Mouse (Mus musculus) MEL (cell line): ENCODE results near the gene Hist1h3a. TPM values are rescaled to one million over a fixed set of nuclear protein-coding genes. Genes with fewer than 3 reads are reported as not detected.
"Not testable (repeated sequence)": the region's sequence is repeated elsewhere in the genome, so short reads cannot be mapped to it uniquely, and the experiment has no call there.

ENCODE experiments used
- DNase-seq: peaks from one replicate; pipeline ENCODE4 v3.0.0; 2011; ENCODE audit warnings: low read depth, low spot score
- H3K27ac ChIP-seq: 2 replicates; pipeline ENCODE4 v1.5.1; 2012; ENCODE audit warnings: low read depth, mild to moderate bottlenecking, control low read depth, low read length, moderate library complexity; ENCODE audit not compliant: control insufficient read depth
- H3K27me3 ChIP-seq, 2 experiments: fragments of 150-350 bp in 1 of 2; sonication (generic) in 1 of 2; 2 replicates each; pipeline ENCODE4 v1.6.1; 2012; ENCODE audit warnings: low read length in 2 of 2, mild to moderate bottlenecking in 2 of 2, improper control_type of control experiment in 1 of 2, moderate library complexity in 1 of 2; ENCODE audit not compliant: insufficient read depth in 2 of 2, control insufficient read depth in 1 of 2
- H3K36me3 ChIP-seq, 2 experiments: 2 replicates each; pipeline ENCODE4 v1.6.1; 2012 to 2014; ENCODE audit warnings: low read length in 2 of 2, improper control_type of control experiment in 1 of 2, inconsistent platforms in 1 of 2, mild to moderate bottlenecking in 1 of 2; ENCODE audit not compliant: insufficient read depth in 2 of 2, control insufficient read depth in 1 of 2
- H3K4me1 ChIP-seq, 2 experiments: fragments of 150-350 bp in 1 of 2; sonication (generic) in 1 of 2; 2 replicates each; pipeline ENCODE4 v1.6.1; 2012; ENCODE audit warnings: low read length in 2 of 2, improper control_type of control experiment in 1 of 2, mild to moderate bottlenecking in 1 of 2; ENCODE audit not compliant: insufficient read depth in 2 of 2, control insufficient read depth in 1 of 2
- H3K4me3 ChIP-seq, 2 experiments: fragments of 150-350 bp in 1 of 2; sonication (generic) in 1 of 2; 2 replicates each; pipeline ENCODE4 v1.5.1; 2012; ENCODE audit warnings: low read depth in 2 of 2, low read length in 2 of 2, mild to moderate bottlenecking in 2 of 2, moderate library complexity in 2 of 2, control low read depth in 1 of 2, improper control_type of control experiment in 1 of 2; ENCODE audit not compliant: control insufficient read depth in 1 of 2, insufficient read depth in 1 of 2
- H3K79me2 ChIP-seq: 2 replicates; pipeline ENCODE4 v1.6.1; 2012; ENCODE audit warnings: mild to moderate bottlenecking, low read length, moderate library complexity; ENCODE audit not compliant: control insufficient read depth, poor library complexity, insufficient read depth
- H3K9ac ChIP-seq: 2 replicates; pipeline ENCODE4 v1.6.1; 2012; ENCODE audit warnings: low read depth, mild to moderate bottlenecking, control low read depth, low read length, moderate library complexity; ENCODE audit not compliant: control insufficient read depth, poor library complexity, severe bottlenecking
- H3K9me3 ChIP-seq: fragments of 150-350 bp; sonication (generic); replicated peaks from 2 replicates; pipeline ENCODE4 v1.6.1; 2012; ENCODE audit warnings: mild to moderate bottlenecking, low read length, improper control_type of control experiment, moderate library complexity; ENCODE audit not compliant: insufficient read depth
- BHLHE40 ChIP-seq: IDR thresholded peaks from 2 replicates; pipeline ENCODE4 v1.6.1; 2012; ENCODE audit warnings: low read depth, mild to moderate bottlenecking, inconsistent platforms, low read length, improper control_type of control experiment, borderline replicate concordance
- CTCF ChIP-seq, 3 experiments: IDR thresholded peaks in 2 of 3; conservative IDR thresholded peaks in 1 of 3; 2 replicates each; pipeline ENCODE4 v1.5.1; 2011 to 2012; ENCODE audit warnings: low read length in 3 of 3, low read depth in 2 of 3, mild to moderate bottlenecking in 2 of 3, improper control_type of control experiment in 1 of 3, inconsistent platforms in 1 of 3, mixed read lengths in 1 of 3, moderate library complexity in 1 of 3; ENCODE audit not compliant: control insufficient read depth in 1 of 3, insufficient read depth in 1 of 3, poor library complexity in 1 of 3, severe bottlenecking in 1 of 3
- ELF1 ChIP-seq: IDR thresholded peaks from 2 replicates; pipeline ENCODE4 v1.6.1; 2014; ENCODE audit warnings: low read depth, mild to moderate bottlenecking, inconsistent platforms, low read length, improper control_type of control experiment, moderate library complexity
- ETS1 ChIP-seq: IDR thresholded peaks from 2 replicates; pipeline ENCODE4 v1.6.1; 2012; ENCODE audit warnings: low read depth, mild to moderate bottlenecking, inconsistent platforms, low read length, improper control_type of control experiment, moderate library complexity
- HCFC1 ChIP-seq: IDR thresholded peaks from 2 replicates; pipeline ENCODE4 v1.6.1; 2012; ENCODE audit warnings: low read depth, mild to moderate bottlenecking, inconsistent platforms, low read length, improper control_type of control experiment, moderate library complexity
- MAX ChIP-seq: IDR thresholded peaks from 2 replicates; pipeline ENCODE4 v1.6.1; 2011; ENCODE audit warnings: low read length, improper control_type of control experiment
- POLR2A ChIP-seq, 2 experiments: IDR thresholded peaks; 2 replicates each; pipeline ENCODE4 v1.6.1; 2011 to 2012; ENCODE audit warnings: low read length in 2 of 2, mild to moderate bottlenecking in 2 of 2, control low read depth in 1 of 2, improper control_type of control experiment in 1 of 2, low read depth in 1 of 2, moderate library complexity in 1 of 2; ENCODE audit not compliant: control insufficient read depth in 1 of 2, insufficient read depth in 1 of 2, poor library complexity in 1 of 2
- POLR2AphosphoS5 ChIP-seq: IDR thresholded peaks from 2 replicates; pipeline ENCODE4 v1.6.1; 2012; ENCODE audit warnings: low read depth, borderline replicate concordance, mild to moderate bottlenecking, inconsistent platforms, low read length, moderate library complexity, mixed read lengths
- TAL1 ChIP-seq: IDR thresholded peaks from 2 replicates; pipeline ENCODE4 v1.6.1; 2012; ENCODE audit warnings: mild to moderate bottlenecking, inconsistent platforms, low read length, moderate library complexity, mixed read lengths
- TBP ChIP-seq: IDR thresholded peaks from 2 replicates; pipeline ENCODE4 v1.8.0; 2011; ENCODE audit warnings: low read depth, low read length, improper control_type of control experiment
- UBTF ChIP-seq: IDR thresholded peaks from 2 replicates; pipeline ENCODE4 v1.6.1; 2012; ENCODE audit warnings: low read depth, mild to moderate bottlenecking, inconsistent platforms, low read length, improper control_type of control experiment, moderate library complexity, borderline replicate concordance; ENCODE audit not compliant: insufficient read depth
- USF1 ChIP-seq: IDR thresholded peaks from 2 replicates; pipeline ENCODE4 v1.6.1; 2014; ENCODE audit warnings: low read depth, mild to moderate bottlenecking, inconsistent platforms, low read length, improper control_type of control experiment, moderate library complexity
- USF2 ChIP-seq, 2 experiments: IDR thresholded peaks; 2 replicates each; pipeline ENCODE4 v1.6.1; 2011 to 2012; ENCODE audit warnings: improper control_type of control experiment in 2 of 2, low read length in 2 of 2, borderline replicate concordance in 1 of 2, inconsistent platforms in 1 of 2, low read depth in 1 of 2, mild to moderate bottlenecking in 1 of 2; ENCODE audit not compliant: insufficient read depth in 1 of 2
- ZC3H11A ChIP-seq: IDR thresholded peaks from 2 replicates; pipeline ENCODE4 v1.6.1; 2012; ENCODE audit warnings: low read depth, mild to moderate bottlenecking, inconsistent platforms, low read length, improper control_type of control experiment
- polyA plus RNA-seq, 2 experiments: library from polyadenylated mRNA; stranded (reverse) in 1 of 2; unstranded in 1 of 2; fragments of >175 nt in 1 of 2; fragments of >200 nt in 1 of 2; gene quantifications; 2 replicates each; pipeline versions ENCODE4 v1.2.1 to v1.2.4; 2012; ENCODE audit warnings: low replicate concordance in 2 of 2, low read depth in 1 of 2; ENCODE audit not compliant: insufficient read length in 2 of 2, insufficient read depth in 1 of 2, missing spikeins in 1 of 2
- total RNA-seq: library from RNA; depleted of rRNA; stranded (reverse); fragments of 300-350 nt; gene quantifications from 2 replicates; pipeline ENCODE4 v1.2.3, GENCODE M21; 2012; rRNA removed

The Hist1h3a gene
- total RNA-seq (1,097 and 1,298 TPM in 2 replicates), polyA plus RNA-seq (1 to 10 TPM in 1 of 2 experiments, not detected in 1; 6.5 TPM)

DNA sequence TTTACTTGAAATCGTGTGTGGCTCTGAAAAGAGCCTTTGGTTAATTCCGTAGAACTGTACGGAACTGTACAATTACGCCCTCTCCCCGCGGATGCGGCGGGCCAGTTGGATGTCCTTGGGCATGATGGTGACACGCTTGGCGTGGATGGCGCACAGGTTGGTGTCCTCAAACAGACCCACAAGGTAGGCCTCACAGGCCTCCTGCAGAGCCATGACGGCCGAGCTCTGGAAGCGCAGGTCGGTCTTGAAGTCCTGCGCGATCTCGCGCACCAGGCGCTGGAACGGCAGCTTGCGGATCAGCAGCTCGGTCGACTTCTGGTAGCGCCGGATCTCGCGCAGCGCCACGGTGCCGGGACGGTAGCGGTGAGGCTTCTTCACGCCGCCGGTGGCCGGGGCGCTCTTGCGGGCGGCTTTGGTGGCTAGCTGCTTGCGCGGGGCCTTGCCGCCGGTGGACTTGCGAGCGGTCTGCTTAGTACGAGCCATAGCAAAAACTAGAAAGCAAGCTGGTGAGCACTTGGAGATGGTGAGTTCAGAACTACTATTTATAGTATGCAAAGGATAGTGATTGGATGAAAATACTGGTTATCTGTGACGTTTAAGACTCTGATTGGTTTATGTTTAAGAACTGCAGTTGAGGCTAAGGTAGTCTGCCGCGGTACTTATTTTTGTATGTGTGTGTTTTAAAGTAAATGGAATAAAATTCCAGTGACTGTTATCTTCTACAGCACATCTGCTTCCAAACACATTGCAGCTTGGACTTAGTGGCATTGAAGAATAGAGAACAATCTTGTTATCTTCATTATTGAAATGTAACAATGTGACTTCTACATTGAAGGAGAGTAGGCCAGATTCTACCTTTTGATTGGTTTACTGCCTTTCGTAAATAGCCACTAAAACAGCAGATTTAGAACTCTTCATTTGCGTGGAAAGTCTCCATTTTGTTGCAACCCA lies at the start of gene Hist1h3a:
Gene Hist1h3a, minus strand, starts transcription at position 516 of the 951 bp plus-strand sequence.
- H3K9me3 ChIP-seq, H3K27me3 ChIP-seq, H3K79me2 ChIP-seq: not testable (repeated sequence)
- peak; percentile 95 for DNase-seq
- Histone ChIP-seq H3K9ac (peak within 1 kb of the TSS; percentile 72), H3K36me3 (peaks cover 0 to 36% of the 10 kb centered on the region in 2 experiments; a peak in 2 of 4 replicates), H3K4me3 (peak within 1 kb of the TSS; percentile 4 to 33), H3K27ac (peak within 1 kb of the TSS; percentile 98), H3K4me1 (peaks cover 0 to 13% of the 10 kb centered on the region in 2 experiments; a peak in 1 of 4 replicates)
- TF ChIP-seq TAL1 (peak; percentile 57), TBP (peak; percentile 99), POLR2AphosphoS5 (peak; percentile 96; the same call in 1 of the 2 replicates), POLR2A (IDR thresholded peaks at IDR 0.05; ENCODE audit: control insufficient read depth in 1 of 2, insufficient read depth in 1 of 2, low read depth in 1 of 2, low read length in 2 of 2, poor library complexity in 1 of 2) (peak; percentile 98), UBTF (0 out of 2 replicates have a peak, but pooled peaks have one; percentile 48)

GRCm38 (mm10) chr13:23806422-23807052 lies 44.4 kb upstream of the Hist1h3a start, which contains the start of gene Slc17a2:
TSS of gene Slc17a2 (plus strand) at chr13:23806993.
- H3K9me3 ChIP-seq: no peaks in the 10 kb centered on the region
- no peak within 1 kb of the TSS for H3K9ac ChIP-seq
- TF ChIP-seq BHLHE40: no peak
- no peak for TF ChIP-seq ETS1
- no peak for TF ChIP-seq ZC3H11A
- no peak for TF ChIP-seq MAX
- TF ChIP-seq, all 39 proteins: peak for 0
- no peak within 1 kb of the TSS for H3K4me3 ChIP-seq
- peaks cover 14 to 30% of the 10 kb centered on the region in 2 experiments for H3K27me3 ChIP-seq
- no peak for DNase-seq
- H3K4me1 ChIP-seq: no peaks in the 10 kb centered on the region
- no peak within 1 kb of the TSS for H3K27ac ChIP-seq
- H3K36me3 ChIP-seq: no peaks in the 10 kb centered on the region
- no peaks in the 10 kb centered on the region for H3K79me2 ChIP-seq

- Histone ChIP-seq H3K4me1 (no peaks in the 10 kb centered on the region), H3K79me2 (no peaks in the 10 kb centered on the region), H3K36me3 (no peaks in the 10 kb centered on the region), H3K9ac (no peak overlapping the region), H3K4me3 (no peak overlapping the region), H3K9me3 (no peaks in the 10 kb centered on the region), H3K27me3 (peaks cover 12 to 28% of the 10 kb centered on the region in 2 experiments), H3K27ac (no peak overlapping the region)
- TF ChIP-seq USF1 (no peak), CTCF (IDR thresholded peaks at IDR 0.05 in 2 of 3, conservative IDR thresholded peaks at IDR 0.05 in 1 of 3; ENCODE audit: control insufficient read depth in 1 of 3, insufficient read depth in 1 of 3, low read depth in 2 of 3, low read length in 3 of 3, poor library complexity in 1 of 3, severe bottlenecking in 1 of 3) (no peak), ELF1 (no peak), HCFC1 (no peak), BHLHE40 (no peak), USF2 (IDR thresholded peaks at IDR 0.05; ENCODE audit: borderline replicate concordance in 1 of 2, insufficient read depth in 1 of 2, low read depth in 1 of 2, low read length in 2 of 2) (no peak)
- no peak for DNase-seq
These were observed 42.3 kb upstream of the Hist1h3a start for GRCm38 (mm10) chr13:23804532-23804931.
